In genomic region chr9:79785794-79786085, GRCm38 (mm10) we compare ENCODE assay signal across 21 mouse cellular contexts. TPM values are rescaled to one million over a fixed set of nuclear protein-coding genes. Genes with fewer than 3 reads are reported as not detected.
A peak's percentile ranks its signal among the peaks of the same experiment; 100 is the strongest.
DNase-seq lines count a peak whose midpoint lies in the region; ATAC-seq lines count a peak whose summit lies in the region.
"Had no signal": no experiment of that assay in that cellular context is flagged by ENCODE, and none has a peak within 500 bp of the region (broad histone marks: within the 10 kb centered on the region; RNA-seq: fewer than 3 reads in every experiment).

No protein-coding gene starts in this region.

- no peaks in the 10 kb centered on the region for H3K36me3 ChIP-seq in heart, embryonic 12.5 days
- H3K36me3 ChIP-seq: heart, embryonic 10.5 days; intestine, embryonic 15.5 days; midbrain, embryonic 15.5 days had no signal

- no peak overlapping the region for H3K27ac ChIP-seq in heart, embryonic 12.5 days (ENCODE audit: poor library complexity, severe bottlenecking)
- H3K27ac ChIP-seq: heart, embryonic 10.5 days; hindbrain, embryonic 14.5 days; intestine, embryonic 15.5 days; midbrain, embryonic 15.5 days had no signal

- H3K4me1 ChIP-seq in heart, embryonic 12.5 days (replicated peaks): 0 out of 2 replicates have a peak, but pooled peaks cover 7% of the 10 kb centered on the region
- H3K4me1 ChIP-seq: intestine, embryonic 15.5 days had no signal

- H3K9me3 ChIP-seq in heart, embryonic 12.5 days (replicated peaks): no peaks in the 10 kb centered on the region
- H3K9me3 ChIP-seq: heart, embryonic 10.5 days; intestine, embryonic 15.5 days; midbrain, embryonic 15.5 days had no signal

- WGBS in heart, embryonic 12.5 days: 71% methylated on average over 2 of the region's 2 CpGs

- H3K4me3 ChIP-seq in heart, embryonic 12.5 days: no peak overlapping the region
- H3K4me3 ChIP-seq: heart, embryonic 10.5 days; intestine, embryonic 15.5 days; midbrain, embryonic 15.5 days had no signal

- no peak overlapping the region for H3K9ac ChIP-seq in heart, embryonic 12.5 days
- H3K9ac ChIP-seq: hindbrain, embryonic 14.5 days; intestine, embryonic 15.5 days; midbrain, embryonic 15.5 days had no signal

- no peak for ATAC-seq in heart, embryonic 12.5 days (ENCODE audit: insufficient number of reproducible peaks, low FRiP score)
- no peak for ATAC-seq in erythroid progenitor cell, adult 5-6 weeks (replicated peaks; ENCODE audit: low FRiP score, poor library complexity, severe bottlenecking)
- ATAC-seq: forebrain, embryonic 14.5 days; intestine, embryonic 15.5 days; midbrain, embryonic 15.5 days; Patski had no signal

- no peaks in the 10 kb centered on the region for H3K27me3 ChIP-seq in heart, embryonic 12.5 days (replicated peaks)
- H3K27me3 ChIP-seq: intestine, embryonic 15.5 days; midbrain, embryonic 15.5 days; Patski had no signal

- DNase-seq in heart, adult 11 months: peak; percentile 74
- peak; percentile 19 for DNase-seq in lung, postnatal 36 days
- DNase-seq in lung, postnatal 10 days: no peak
- DNase-seq in layer of hippocampus, adult 18-20 months (ENCODE audit: low spot score in 2 of 2): peak; percentile 45 to 82
- DNase-seq in layer of hippocampus, postnatal 25 days (ENCODE audit: extremely low spot score in 1 of 2, low spot score in 1 of 2): peak; percentile 36 to 40
- DNase-seq in adipocyte (ENCODE audit: low spot score): no peak
- DNase-seq: cerebellum, adult 18-20 months; cerebellum, postnatal 36 days; heart, postnatal 14 days; kidney, postnatal 4 days; lung, adult 2 months; retina, postnatal 1 day; thymus, postnatal 14 days had no signal

- H3K4me2 ChIP-seq in heart, embryonic 12.5 days: no peak overlapping the region
- H3K4me2 ChIP-seq: hindbrain, embryonic 14.5 days; intestine, embryonic 15.5 days; midbrain, embryonic 15.5 days had no signal

RNA-seq across cellular contexts. Expression of gene Tmem30a, which starts 7.6 kb away (rescaled TPM):
- polyA plus RNA-seq in heart, embryonic 12.5 days (2016; fragmentation: Nextera tagmentation; extraction: Ambion mirVana): 109 and 111 TPM in 2 replicates
- total RNA-seq in layer of hippocampus, adult 18-20 months (2021): 100 to 1,000 TPM; 242 to 243 TPM
- total RNA-seq in layer of hippocampus, postnatal 25 days (2021): 100 to 1,000 TPM; 219 to 240 TPM
- total RNA-seq in erythroid progenitor cell, adult 5-6 weeks (2015; ENCODE audit: low replicate concordance): 53.3 and 63.7 TPM in 2 replicates
- 57.2 and 72.6 TPM in 2 replicates for total RNA-seq in erythroid progenitor cell, adult 5-6 weeks (2017; ENCODE audit: low replicate concordance)

RNA-seq across cellular contexts. Expression of gene Cox7a2, which starts 26.1 kb away (rescaled TPM):
- 1,256 and 1,264 TPM in 2 replicates for polyA plus RNA-seq in heart, embryonic 12.5 days (2016; fragmentation: Nextera tagmentation; extraction: Ambion mirVana)
- 100 to 1,000 TPM; 321 to 335 TPM for total RNA-seq in layer of hippocampus, adult 18-20 months (2021)
- total RNA-seq in layer of hippocampus, postnatal 25 days (2021): 100 to 1,000 TPM; 347 to 372 TPM
- total RNA-seq in erythroid progenitor cell, adult 5-6 weeks (2015; ENCODE audit: low replicate concordance): 223 and 276 TPM in 2 replicates
- total RNA-seq in erythroid progenitor cell, adult 5-6 weeks (2017; ENCODE audit: low replicate concordance): 37.3 and 78.0 TPM in 2 replicates

Comparison
In these comparisons a context has a peak if more than half of its experiments do, and no peak if none do; other contexts are left out.
1. DNase-seq: peak in heart, adult 11 months (single experiment), lung, postnatal 36 days (single experiment), layer of hippocampus, adult 18-20 months (2 of 2) and layer of hippocampus, postnatal 25 days (2 of 2); none in lung, postnatal 10 days (single experiment) and adipocyte (single experiment).